21 mouse cellular contexts compared by ENCODE assay signal in genomic region chr7:101509212-101509611, GRCm38 (mm10).
DNase-seq lines count a peak whose midpoint lies in the region; ATAC-seq and TF ChIP-seq lines count a peak whose summit lies in the region.
"Had no signal": no experiment of that assay in that cellular context is flagged by ENCODE, and none has a peak within 500 bp of the region (broad histone marks: within the 10 kb centered on the region; RNA-seq: fewer than 3 reads in every experiment).

No protein-coding gene starts in this region.

- no peak overlapping the region for H3K27ac ChIP-seq in intestine, postnatal 0 days (ENCODE audit: low read depth, low read length)
- no peak overlapping the region for H3K27ac ChIP-seq in intestine, embryonic 16.5 days (ENCODE audit: low read length)
- H3K27ac ChIP-seq: gastrocnemius, adult 2 months; heart, embryonic 15.5 days; hindbrain, postnatal 0 days; kidney, embryonic 15.5 days; macrophage; neural tube, embryonic 12.5 days had no signal

- H3K4me3 ChIP-seq in intestine, postnatal 0 days (ENCODE audit: low read depth, low read length), result no peak overlapping the region
- no peak overlapping the region for H3K4me3 ChIP-seq in intestine, embryonic 16.5 days (ENCODE audit: low read length)
- H3K4me3 ChIP-seq: gastrocnemius, adult 2 months; heart, embryonic 15.5 days; kidney, embryonic 15.5 days; neural tube, embryonic 12.5 days had no signal

- 0 out of 2 replicates have a peak, but pooled peaks have one; percentile 22 for ATAC-seq in intestine, postnatal 0 days
- no peak for ATAC-seq in intestine, embryonic 16.5 days
- no peak for ATAC-seq in granulocyte monocyte progenitor cell, adult 5-6 weeks (replicated peaks; ENCODE audit: poor library complexity, severe bottlenecking)
- ATAC-seq: forebrain, embryonic 14.5 days; hindbrain, postnatal 0 days; liver, postnatal 0 days; lung, postnatal 0 days had no signal

- peaks cover 8% of the 10 kb centered on the region; the same call in 1 of the 2 replicates for H3K27me3 ChIP-seq in intestine, postnatal 0 days (replicated peaks; ENCODE audit: control insufficient read depth, insufficient read depth, low read length)
- 0 out of 2 replicates have a peak, but pooled peaks cover 2% of the 10 kb centered on the region for H3K27me3 ChIP-seq in intestine, embryonic 16.5 days (replicated peaks; ENCODE audit: control insufficient read depth, insufficient read depth, low read length)

- H3K36me3 ChIP-seq in intestine, postnatal 0 days (ENCODE audit: control insufficient read depth, insufficient read depth), result no peaks in the 10 kb centered on the region
- no peaks in the 10 kb centered on the region for H3K36me3 ChIP-seq in intestine, embryonic 16.5 days (ENCODE audit: control insufficient read depth, insufficient read depth, low read length)
- H3K36me3 ChIP-seq: heart, embryonic 15.5 days; kidney, embryonic 15.5 days; neural tube, embryonic 12.5 days had no signal

- DNase-seq in retina, postnatal 1 day, result peak; percentile 55
- no peak for DNase-seq in retina, embryonic 14.5 days (ENCODE audit: low spot score)
- peak; percentile 55 for DNase-seq in adrenal gland, postnatal 14 days
- no peak for DNase-seq in c-Kit-positive CD71-positive TER-119-positive erythroid progenitor cells, embryonic 14.5 days (ENCODE audit: low spot score)
- DNase-seq: cerebellum, adult 11-12 months; cerebellum, postnatal 25 days; gastrocnemius, adult 2 months; heart, postnatal 36 days; kidney, adult 11 months; kidney, postnatal 4 days; liver, postnatal 0 days had no signal

- TF ChIP-seq CTCF in intestine, postnatal 0 days (IDR thresholded peaks at IDR 0.05; ENCODE audit: low read depth), result no peak

- no peaks in the 10 kb centered on the region for H3K4me1 ChIP-seq in intestine, postnatal 0 days (replicated peaks; ENCODE audit: control insufficient read depth, insufficient read depth, low read length)
- H3K4me1 ChIP-seq in intestine, embryonic 16.5 days (ENCODE audit: control insufficient read depth, insufficient read depth, low read length), result peaks cover 3% of the 10 kb centered on the region; the same call in 1 of the 2 replicates

- no peak overlapping the region for H3K4me2 ChIP-seq in intestine, postnatal 0 days (replicated peaks; ENCODE audit: low read depth)
- no peak overlapping the region for H3K4me2 ChIP-seq in intestine, embryonic 16.5 days (ENCODE audit: low read depth, low read length)
- H3K4me2 ChIP-seq: heart, embryonic 15.5 days; kidney, embryonic 15.5 days; neural tube, embryonic 12.5 days had no signal

- no peaks in the 10 kb centered on the region for H3K9me3 ChIP-seq in intestine, postnatal 0 days (ENCODE audit: control insufficient read depth)
- H3K9me3 ChIP-seq in intestine, embryonic 16.5 days (ENCODE audit: control insufficient read depth, low read length), result no peaks in the 10 kb centered on the region
- H3K9me3 ChIP-seq: heart, embryonic 15.5 days; kidney, embryonic 15.5 days; neural tube, embryonic 12.5 days had no signal

- no peak overlapping the region for H3K9ac ChIP-seq in intestine, postnatal 0 days (ENCODE audit: low read depth, low read length)
- no peak overlapping the region for H3K9ac ChIP-seq in intestine, embryonic 16.5 days (ENCODE audit: low read depth, low read length)
- H3K9ac ChIP-seq: heart, embryonic 15.5 days; kidney, embryonic 15.5 days; liver, postnatal 0 days; neural tube, embryonic 12.5 days had no signal

- 26% methylated on average over 2 of the region's 2 CpGs for WGBS in intestine, postnatal 0 days
- 25% methylated on average over 2 of the region's 2 CpGs for WGBS in intestine, embryonic 16.5 days

Comparison
In these comparisons a context has a peak if more than half of its experiments do, and no peak if none do; other contexts are left out.
1. DNase-seq: peak in retina, postnatal 1 day (single experiment) and adrenal gland, postnatal 14 days (single experiment); none in retina, embryonic 14.5 days (single experiment) and c-Kit-positive CD71-positive TER-119-positive erythroid progenitor cells, embryonic 14.5 days (single experiment).